Mouse (Mus musculus): Measurements from ENCODE around the gene Fev.
A peak's percentile ranks its signal among the peaks of the same experiment; 100 is the strongest.

Gene Fev

DNA sequence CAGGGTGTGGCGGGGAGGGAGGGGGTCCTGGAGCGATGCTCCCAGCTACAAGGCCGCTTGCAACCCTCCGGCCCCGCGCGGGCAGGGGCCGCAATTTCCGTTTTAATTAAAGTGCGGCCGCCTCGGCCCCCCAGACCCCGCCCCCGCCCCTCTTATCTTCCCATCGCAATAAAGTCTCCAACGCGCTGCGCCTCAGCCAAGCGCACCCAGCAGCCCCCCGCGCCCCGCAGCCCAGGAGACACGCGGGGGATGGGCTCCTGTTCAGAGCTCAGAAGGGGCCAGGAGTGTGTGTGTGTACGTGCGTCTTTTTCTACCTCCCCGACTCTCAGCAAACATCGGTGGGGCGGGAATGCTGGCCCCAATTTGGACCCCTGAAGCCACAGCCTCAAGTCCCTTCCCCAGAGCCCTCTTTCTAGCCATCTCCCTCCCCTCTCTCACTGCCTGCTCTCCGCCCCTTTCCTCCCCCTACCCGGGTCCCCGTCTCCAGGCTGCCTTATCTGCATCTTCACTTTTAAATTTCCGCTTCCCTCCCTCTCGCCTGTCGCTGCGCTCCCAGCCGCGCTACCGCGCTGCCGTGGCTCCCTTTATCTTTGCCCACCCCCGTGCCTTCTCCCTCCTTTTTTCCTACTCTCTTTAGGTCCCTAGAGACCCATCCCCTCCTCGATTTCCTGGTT lies at the start of gene Fev:
Gene Fev (minus strand): TSS at position 51 of the 674 bp plus-strand sequence.
- DNase-seq = no peak

DNA sequence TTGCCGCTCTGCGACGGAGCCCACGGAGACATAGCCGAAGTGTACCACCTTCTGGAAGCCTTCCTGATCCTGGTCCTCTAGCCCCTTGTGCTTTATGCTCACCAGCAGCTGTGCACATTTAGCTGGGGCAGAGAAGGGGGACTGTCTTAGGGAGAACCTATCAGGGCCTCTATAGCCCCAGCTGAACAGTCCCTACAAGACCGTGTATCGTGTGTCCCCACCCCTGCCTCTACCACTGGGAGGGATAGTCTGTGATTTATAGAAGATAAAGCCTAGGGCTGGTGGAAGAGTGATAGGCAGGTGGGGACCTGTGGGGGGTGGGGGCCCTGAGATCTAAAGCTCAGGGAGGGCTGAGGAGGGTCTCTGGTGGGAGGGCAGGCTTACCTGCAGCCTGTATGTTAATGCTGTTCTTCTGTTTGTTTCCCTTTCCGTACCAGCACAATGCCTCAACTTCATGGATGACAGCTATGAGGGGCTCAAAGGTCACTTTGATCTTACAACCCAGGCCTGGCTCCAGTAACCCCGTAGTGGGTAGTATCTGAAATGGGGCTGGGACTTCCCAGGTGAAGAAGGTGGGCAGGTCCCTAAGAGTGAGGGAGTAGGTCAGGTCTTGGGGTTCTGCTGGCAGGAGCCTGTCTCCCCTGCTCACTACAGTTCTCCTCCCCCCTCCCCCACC lies 42.5 kb upstream of the Fev start:
- DNase-seq = no peak

DNA sequence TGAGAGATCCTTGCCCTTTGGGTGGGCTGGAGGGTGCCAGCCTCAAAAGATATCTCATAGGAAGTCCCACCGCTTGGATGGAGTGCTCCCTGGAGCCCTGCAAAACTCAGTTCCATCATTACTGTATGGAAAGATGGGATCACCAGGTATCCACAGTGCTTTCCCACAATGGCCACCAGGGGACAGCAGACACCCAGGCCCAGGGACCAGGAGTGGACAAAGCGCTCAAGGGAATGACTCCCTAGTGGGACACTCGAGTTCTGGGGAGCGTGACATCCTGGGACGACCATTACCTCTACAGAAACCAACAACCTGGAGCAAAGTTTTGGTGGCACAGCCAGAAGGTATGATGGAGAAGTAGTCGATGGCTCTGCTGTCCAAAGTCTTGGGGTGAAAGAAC lies 41.5 kb upstream of the Fev start:
- peak; percentile 75 for DNase-seq

DNA sequence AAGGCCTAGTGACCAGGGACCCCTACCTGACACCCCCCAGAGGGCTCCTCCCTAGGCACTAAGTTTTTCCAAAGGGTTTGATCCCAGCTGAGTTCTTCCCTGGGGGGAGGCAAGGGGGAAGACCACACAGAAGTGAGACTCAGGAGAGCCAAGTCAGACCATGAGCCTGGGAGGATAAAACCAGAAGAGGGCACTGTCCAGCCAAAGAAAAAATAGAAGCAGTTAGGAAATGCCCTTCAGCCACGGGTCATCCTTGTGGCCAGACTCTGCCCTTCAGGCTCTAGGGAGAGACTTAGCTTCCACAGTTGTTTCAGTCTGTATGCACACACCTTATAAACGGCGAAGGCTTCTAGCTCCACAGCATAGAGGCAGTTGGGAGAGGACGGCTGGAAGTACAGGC lies 39.2 kb upstream of the Fev start:
- peak in 1 of 2 experiments; percentile 27 for DNase-seq

DNA sequence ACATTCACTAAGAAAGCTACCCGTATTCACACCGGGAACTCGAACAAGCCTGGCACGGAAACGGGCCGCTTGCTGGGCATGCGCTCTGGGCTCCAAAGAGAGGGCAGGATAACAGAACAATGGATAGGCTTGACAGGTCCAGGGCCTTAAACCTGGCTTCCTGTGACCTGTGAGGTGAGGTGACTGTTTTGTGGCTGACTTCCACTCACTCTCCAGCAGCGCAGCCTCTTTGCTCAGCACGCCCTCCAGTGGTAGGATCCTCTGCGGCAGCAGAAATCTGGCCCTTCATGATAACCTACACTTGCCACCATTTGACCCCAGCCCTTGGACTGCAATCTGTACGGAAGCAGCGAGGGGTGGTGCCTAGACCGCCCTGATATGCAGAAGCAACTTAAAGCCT lies 30.5 kb upstream of the Fev start:
- DNase-seq = peak; percentile 34 to 59

DNA sequence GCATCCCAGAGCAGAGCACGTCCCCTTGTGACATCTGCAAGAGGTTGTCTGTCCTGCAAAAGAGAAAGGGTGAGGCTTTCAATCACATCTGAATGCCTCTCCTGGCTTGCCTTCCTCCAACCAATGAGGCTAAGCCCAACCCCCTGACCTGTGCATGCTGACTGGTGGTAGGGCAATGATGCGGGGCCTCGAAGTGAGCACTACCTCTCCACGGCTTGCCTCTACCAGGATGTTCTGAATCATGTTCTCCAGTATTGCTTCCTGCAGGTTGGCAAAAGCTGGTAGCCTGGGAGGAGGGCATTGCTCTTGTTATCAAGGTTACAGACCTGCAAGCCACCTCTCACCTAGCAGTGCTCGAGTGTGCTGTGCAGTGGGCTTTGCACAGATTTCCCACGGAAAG lies 17.0 kb upstream of the Fev start:
- no peak for DNase-seq

DNA sequence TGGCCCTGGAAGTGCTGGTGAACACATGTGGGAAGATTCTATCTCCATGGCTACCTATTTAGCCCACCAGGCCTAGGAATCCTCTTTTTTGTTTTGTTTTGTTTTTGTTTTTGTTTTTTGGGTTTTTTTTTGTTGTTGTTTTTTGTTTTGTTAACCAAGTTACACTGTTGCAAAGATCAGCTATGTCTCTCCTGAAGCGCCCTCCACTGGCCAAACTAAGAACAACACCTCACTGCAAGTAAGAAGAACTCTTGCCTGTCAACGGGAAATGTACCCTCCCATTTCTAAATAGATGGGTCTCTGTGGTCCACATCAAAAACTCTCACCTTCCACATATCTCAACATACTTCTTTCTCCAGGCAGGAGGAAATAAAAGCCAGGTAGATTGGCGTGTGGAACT lies 16.5 kb upstream of the Fev start:
- DNase-seq = peak; percentile 65 to 83

DNA sequence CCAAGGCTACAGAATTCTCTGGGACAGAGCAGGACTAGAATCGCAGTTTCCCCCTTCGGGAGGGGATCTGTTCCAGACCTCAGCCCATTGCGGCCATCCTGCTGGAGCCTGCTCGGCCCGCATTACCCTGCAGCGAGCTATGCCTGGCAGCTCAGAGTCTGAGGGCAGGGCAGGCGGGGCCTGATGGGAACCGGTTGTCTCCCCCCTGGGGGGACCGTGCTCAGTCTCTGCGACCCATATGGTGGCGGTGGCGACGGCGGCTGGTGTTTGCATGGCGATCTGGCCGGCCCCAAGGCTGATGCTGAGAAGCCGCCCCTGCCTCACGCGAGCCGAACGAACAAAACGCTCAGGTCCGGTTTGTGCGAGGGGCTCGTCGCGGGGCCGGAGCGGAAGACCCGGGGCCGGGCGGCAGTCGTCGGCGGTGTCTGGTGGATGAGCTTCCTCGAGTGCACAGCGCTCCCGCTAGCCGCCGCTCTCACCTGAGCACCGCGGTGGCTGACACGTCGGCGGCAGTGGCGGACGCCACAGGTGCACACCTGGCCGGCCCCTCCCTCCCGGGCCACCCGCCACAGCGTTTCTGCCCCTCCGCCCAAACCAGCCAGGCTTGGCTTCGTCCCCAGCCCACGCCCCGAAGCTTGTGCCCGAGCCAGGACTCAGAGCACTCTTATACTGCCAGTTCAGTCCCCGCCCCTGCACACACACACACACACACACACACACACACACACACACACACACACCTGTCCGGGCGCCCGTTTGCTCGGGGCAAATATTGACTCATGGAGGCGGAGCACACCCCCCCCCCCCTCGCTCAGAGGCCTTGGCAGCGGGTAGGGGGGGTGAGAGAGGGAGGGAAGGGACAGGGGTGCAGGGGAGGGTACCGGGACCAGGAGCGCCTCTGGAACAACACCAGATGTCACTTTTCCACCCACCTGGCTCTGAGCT lies 15.4 kb upstream of the Fev start:
- DNase-seq = peak; percentile 45 to 76

DNA sequence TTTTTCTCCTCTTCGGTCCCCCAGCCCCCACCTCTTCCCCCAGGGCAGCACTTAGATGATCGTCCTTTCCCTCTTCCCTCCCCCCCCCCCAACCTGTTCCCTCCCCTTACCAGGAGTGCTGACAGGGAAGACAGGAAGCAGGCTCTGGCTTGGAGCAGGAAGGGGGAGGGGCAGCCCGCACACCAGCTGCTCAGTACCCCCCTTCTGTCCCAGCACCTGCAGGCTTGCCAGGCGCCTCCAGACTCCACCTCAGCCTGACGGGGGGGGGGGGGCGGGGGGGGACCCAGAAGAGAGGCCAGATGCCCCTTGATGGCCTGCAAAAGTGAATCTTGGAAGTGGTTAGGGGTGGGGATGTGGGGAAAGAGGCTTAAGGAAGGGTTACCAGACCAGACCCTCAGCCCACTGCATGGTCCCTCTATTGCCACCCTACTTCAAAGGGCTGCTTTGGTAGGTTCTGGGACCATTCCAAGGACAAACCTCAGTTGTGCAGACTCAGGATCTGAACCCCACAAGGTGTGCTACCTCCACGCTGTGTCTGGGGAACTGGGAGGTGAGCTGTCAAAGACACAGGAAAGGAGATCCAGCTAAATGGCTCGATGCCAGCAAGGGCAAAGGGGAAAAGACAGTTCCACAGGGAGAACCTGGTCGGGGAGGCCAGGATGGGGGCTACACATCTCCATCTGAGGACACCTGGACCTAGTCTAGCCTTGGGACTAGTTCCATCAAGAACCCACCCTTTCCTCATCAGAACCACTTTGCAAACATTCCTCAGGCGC lies 13.6 kb upstream of the Fev start:
- peak; percentile 36 to 64 for DNase-seq

DNA sequence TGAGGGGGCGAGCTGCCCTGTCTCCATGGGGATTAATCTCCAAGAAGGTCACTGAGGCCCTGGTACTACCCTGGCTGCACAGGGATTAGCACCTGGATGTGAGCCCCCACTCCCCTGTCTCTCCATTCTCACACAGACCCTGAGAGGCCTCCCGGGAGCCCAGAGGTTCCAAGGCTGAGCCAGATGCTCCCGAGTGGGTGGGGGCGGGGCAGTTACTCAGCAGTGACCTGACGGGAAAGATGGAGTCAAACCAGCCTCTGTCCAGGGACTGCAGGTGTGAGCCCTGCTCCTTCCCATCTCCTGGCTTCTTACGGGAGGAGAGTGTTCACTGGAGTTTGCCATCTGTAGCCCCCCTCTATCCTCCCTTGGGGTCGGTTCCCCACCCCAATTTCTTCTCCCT lies 12.8 kb upstream of the Fev start:
- DNase-seq = no peak

DNA sequence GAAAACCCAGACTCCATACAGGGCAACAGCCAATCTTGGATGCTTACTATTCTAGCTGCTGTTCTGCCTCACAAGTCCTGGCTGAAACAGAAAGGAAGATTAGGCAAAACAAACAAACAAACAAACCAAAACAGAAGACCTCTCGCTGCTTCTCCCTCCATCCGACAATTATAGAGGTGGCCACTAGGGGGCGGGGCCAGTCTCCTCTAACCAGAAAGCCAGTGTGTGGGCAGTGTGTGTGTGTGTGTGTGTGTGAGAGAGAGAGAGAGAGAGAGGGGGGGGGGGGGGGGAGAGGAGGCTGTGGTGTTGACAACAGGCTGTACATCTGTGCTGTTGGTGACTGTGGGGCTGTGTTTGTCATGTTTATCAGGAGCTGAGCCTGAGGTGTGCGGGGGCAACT lies 9.7 kb upstream of the Fev start:
- DNase-seq = peak; percentile 73 to 75

DNA sequence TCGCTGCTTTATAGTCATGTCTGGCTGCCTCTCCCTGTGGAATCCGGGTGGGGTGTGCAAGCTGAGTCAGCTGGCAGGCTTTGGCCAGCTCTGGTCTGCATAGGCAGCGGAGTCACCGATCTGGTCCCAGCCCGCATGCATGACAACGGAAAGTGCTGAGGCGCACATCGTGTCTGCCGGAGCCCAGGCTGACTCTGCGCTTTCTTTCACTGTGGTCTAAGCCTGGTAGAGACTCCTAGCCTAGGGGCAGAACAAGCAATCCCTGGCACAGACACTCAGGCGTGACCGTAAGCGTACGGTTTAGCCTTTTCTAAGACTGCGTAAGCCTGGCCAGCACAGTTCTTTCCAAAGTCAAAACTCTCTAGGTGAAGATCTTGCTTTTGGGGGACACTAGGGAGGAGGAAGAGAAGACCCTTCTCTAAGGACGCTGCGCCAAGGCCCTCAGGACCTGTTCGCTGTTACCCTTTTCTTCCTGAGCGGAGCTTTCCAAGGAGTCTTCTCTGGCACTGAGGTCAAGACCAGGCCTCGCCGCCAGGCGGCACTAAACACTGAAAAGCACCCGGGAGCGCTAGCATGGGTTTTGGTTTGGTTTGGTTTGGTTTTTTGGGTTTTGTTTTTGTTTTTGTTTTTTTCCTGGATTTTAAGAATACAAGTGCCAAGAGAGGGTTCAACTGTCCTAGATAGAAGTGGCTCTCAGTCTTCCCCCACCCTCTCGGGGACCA lies 8.1 kb upstream of the Fev start, which contains the start of gene Cryba2:
Gene Cryba2 (minus strand): TSS at position 10 of the 722 bp plus-strand sequence.
- DNase-seq = peak; percentile 57 to 67

DNA sequence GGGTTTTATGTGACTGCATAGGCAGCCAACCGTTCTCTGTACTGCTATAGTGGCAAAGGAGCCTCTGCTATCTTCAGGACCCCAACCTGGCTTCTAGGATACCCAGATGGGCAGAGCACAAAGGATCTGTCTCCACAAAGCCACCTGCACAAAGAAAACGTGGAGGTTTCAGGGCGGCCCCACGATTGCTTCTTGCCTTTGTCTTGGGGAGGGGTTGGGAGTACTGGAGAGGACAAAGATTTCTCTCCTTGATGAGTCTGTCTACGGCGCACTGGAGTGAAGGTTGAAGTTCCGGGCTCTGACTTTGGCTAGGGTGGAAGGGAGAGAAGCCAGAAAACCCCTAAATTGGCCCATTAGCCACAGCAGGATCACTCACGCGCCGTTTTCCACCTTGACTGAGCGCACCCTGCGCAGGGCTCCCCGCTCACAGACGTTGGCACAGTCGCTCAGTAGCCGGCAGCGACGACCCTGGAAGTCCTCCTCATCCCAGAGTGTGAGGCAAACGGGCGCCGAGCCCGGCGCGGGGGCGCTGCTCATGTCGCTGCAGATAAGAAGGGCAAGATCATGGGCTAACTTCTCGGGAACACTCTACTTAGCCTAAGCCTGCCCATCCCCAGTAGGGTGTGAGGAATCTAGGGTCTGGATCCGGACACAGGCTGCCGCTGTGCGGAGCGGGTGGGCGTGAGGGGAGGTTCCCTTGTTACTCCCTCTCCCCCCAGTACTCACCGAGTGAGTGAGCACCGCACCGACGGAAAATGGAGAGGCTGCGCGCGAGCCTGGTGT lies 7.3 kb upstream of the Fev start:
- no peak for DNase-seq

DNA sequence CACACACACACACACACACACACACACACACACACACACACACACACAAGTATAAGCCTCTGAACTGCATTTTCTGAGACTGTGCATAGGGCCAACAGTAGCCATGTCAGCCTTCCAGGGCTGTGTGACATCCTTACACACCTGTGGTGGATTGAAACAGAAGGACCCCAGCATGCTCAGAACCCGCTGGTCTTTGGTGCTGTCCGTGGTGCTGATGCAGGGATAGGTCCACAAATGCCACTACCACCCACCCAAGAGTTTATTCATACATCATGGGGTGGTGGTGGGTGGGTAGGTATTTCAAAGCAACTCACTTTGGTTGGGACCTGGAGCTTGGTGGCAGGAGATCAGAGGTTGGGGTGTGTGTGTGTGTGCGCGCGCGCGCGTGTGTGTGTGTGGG lies 6.3 kb upstream of the Fev start:
- peak in 1 of 2 experiments; percentile 64 for DNase-seq

DNA sequence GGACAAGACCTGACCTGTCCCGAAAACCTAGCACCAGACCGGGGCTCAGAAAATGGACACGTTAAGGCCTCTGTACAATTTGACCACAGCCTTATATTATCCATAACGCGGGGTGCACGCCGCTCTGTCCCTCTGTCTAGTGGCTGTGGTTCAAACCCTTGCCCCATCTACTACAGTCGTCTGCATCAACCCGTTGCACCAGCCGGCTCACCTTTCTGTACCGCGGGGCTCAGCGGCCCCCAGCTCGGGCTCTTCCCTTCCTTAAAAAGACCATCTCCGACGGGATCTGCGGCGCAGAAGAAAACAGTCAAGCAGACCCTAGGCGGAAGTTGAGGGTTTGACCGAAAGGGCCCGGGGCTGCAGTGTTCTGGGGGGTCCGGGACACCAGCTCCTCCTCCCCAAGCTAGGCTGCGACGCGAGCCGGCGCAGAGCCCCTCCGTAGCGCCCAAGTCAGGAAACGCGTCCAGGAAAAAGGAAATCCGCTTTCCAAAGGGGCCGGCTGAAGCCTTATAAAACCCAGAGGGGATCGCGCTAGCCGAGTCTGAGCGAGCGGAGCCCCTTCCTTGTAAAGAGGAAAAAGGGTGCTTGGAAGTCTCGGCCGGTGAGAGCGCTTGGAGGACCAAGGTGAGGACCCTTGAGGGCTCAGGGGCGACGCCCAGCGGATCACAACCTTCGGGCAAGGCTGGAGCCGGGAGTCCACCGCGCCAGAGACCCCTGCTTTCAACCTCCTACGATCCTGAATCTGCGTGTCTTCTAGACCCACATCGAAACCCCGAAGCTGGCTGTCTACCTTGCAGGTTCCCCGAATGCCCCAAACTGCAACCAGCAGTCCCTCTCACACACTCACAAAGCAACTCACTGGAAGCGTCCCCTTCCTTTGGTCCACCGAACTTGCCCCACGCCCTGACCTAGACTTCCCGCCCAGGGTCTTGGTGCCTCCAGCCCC lies 750 bp downstream of the Fev start:
- DNase-seq = no peak

DNA sequence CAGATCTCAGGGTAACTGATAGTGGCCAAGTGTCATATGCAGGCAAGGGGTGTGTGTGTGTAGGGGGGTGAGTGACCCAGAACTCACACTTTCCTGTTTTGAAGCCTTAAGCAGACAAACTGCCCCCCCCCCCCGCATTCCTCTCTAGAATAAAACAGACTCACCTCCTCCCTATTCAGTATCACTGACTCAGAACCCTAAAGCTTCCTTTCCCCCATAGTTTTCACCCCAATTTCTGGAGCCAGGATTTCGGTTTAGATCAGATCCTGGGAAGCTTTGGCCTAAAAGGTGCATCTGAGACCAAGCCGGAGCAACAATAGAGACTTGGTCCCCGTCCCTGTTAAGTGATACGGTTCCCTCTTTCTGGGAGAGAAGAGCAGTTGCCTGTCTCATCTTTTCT lies 1.8 kb downstream of the Fev start:
- no peak for DNase-seq

DNA sequence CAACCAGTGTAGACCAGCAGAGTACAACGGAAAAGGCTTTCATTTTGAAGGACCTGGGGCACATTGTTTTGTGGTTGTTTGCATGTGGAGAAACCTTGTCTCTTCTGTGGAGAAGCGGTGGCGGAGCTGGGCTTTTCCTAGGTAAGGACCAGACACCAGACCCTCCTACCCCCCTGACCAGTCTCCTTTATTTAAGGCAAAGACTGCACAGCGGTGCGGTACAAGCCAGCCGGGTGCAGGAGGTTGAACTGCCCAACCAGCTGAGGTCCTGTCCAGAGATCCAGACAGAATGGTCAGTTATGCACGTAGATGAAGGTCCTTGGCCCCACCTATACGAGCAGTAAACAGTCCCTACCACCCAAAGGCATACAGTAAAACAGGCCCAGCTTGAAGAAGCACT lies 2.4 kb downstream of the Fev start:
- no peak for DNase-seq

DNA sequence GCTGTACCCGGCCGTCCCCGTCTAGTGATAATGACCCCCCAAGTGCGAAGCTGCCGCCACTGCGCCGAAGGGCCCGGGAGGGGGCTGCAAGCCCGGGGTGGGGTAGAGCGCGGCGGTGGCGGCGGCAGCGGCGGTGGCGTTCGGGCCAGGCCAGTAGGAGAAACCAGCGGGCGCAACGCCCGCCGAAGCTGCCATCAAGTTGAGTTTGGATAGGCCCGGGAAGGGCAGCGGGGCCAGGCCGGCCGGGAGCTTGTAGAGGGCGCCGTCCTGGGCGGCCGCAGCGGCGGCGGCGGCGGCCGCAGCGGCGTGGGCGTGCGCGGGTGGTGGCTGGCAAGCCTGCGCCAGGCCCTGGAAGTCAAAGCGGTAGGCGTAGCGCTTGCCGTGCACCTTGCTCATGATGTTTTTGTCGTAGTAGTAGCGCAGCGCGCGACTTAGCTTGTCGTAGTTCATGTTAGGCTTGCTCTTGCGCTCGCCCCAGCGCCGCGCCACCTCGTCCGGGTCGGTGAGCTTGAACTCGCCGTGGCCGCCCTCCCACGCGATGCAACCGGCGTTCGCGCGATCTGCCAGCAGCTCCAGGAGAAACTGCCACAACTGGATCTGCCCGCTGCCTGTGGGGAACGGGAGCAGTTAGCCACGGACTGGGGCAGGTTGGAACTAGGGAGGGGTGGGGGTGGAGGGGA lies 3.0 kb downstream of the Fev start:
- DNase-seq = no peak

DNA sequence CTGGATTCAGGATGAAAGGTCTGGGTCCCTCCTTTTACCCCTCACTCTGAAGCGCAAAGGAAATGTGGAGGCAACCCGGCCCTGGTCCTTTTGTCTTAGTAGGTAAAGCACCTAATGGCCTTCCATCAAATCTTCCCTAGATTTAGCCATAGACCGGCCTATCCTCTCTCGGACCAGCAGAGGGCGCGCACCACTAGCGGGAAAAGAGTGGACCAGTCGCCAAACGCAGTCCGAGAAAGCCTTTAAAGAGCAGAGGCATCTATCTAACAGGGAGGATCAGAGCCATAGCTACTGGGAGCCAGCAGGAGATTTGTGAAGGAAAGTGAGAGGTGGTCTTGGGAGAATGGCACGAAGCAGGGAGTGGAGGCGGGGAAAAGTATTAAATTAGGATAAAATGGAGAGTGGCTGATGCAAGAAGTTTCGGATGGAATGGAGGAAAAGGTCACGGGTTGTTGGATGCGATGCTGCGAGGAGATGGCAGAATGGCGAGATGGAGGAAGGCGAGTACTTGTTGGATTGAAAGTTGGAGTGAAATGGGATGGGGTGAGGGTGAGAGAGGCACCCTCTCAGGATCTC lies 4.3 kb downstream of the Fev start:
- DNase-seq = peak; percentile 74 to 80
